Mouse (Mus musculus): ENCODE results near the gene Prr5. TPM values are rescaled to one million over a fixed set of nuclear protein-coding genes. Genes with fewer than 3 reads are reported as not detected.

The Prr5 gene
- polyA plus RNA-seq, 1 experiment from 2014 or later = 18.3 TPM

DNA sequence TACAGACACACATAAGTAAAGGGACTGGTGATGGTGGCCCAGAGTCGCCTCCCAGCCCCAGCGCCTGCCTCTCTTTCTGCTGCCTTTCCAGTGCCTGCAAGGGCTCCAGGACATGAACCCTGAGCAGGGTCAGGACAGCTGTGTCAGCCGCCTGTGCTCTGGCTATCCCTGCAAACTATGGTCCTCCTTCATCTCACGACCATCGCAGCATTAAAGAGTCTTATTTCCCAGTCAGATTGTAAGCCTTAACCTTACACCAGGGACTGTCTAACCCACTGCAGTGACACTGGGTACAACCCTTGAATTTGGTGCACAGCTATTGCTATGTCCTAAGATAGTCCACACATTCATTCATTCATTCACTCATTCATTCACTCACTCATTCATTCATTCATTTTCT, 13.4 kb downstream of the Prr5 start:
- 70% methylated on average over 5 of the region's 5 CpGs for WGBS
- no peak overlapping the region for H3K4me2 ChIP-seq
- no peak overlapping the region for H3K9ac ChIP-seq
- peaks cover 56% of the 10 kb centered on the region for H3K27me3 ChIP-seq
- ATAC-seq (ENCODE audit: low FRiP score) = no peak
- H3K4me3 ChIP-seq = no peak overlapping the region
- H3K36me3 ChIP-seq = no peaks in the 10 kb centered on the region
- no peaks in the 10 kb centered on the region for H3K9me3 ChIP-seq
- H3K4me1 ChIP-seq (replicated peaks) = peaks cover 26% of the 10 kb centered on the region
- no peak overlapping the region for H3K27ac ChIP-seq

DNA sequence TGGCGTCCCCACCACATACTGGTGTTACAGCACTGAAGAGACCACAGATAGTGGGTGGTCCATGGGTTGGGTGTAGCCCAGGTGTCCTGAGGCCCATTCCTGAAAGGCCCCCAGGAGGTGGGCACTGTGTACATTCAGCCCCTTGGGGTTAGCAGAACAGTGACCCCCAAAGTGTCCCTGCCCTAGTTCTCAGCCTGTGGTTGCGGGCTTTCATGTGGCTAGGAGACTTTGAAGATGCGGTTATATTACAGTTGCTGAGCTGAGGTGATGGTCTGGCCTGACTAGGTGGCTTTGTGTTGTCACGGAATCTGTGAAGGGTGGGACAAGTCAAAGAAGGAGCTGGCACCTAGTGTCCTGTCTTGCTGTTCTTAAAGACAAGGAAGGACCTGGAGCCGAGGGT, 15.1 kb downstream of the Prr5 start:
- no peaks in the 10 kb centered on the region for H3K9me3 ChIP-seq
- WGBS = 68% methylated on average over 5 of the region's 5 CpGs
- H3K4me1 ChIP-seq (replicated peaks) = peaks cover 26% of the 10 kb centered on the region
- 0 out of 2 replicates have a peak, but pooled peaks cover 3% of the 10 kb centered on the region for H3K36me3 ChIP-seq
- no peak for ATAC-seq (ENCODE audit: low FRiP score)
- no peak overlapping the region for H3K4me3 ChIP-seq
- no peak overlapping the region for H3K4me2 ChIP-seq
- no peak overlapping the region for H3K27ac ChIP-seq
- H3K27me3 ChIP-seq = peaks cover 50% of the 10 kb centered on the region
- no peak overlapping the region for H3K9ac ChIP-seq

DNA sequence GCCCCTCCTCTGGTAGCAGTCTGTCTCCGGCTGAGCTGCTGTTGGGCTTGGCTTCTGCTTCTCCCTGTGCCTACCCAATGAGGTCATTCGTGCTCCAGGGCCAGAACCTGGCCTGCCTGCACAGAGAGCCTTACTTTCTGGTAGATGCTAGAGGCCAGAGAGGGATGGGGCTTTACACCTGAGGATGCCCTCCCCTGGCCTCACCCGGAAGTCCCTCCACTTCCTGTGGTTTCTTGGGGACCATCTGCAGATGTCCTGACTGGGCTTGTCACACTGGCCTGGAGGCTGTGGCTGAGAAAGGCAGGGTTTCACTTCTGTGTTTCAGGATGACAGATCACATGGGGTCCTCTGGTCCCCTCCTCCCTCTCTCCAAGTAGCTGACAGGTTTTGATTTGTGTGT, 16.0 kb downstream of the Prr5 start:
- ATAC-seq (ENCODE audit: low FRiP score) = no peak
- no peak overlapping the region for H3K4me3 ChIP-seq

DNA sequence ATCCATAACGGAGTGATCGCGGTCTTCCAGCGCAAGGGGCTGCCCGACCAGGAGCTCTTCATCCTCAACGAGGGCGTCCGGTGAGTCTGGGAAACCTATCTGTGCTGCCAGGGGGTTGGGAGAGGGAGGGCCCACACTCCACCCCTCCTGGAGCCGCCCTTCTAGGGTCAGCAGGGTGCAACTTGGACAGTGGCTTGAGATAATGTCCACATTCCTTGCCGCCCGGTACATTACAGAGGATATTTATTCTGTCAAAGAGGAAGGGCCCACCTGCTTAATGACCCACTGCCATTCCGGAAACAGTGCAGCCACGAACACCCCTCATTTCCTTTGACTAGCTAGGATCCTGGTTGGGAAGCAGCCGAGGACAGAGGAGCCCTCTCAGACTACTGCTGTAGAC, 18.5 kb downstream of the Prr5 start:
- Histone ChIP-seq H3K27me3 (peaks cover 16% of the 10 kb centered on the region), H3K4me2 (no peak overlapping the region), H3K9ac (no peak overlapping the region), H3K36me3 (peaks cover 36% of the 10 kb centered on the region), H3K4me1 (replicated peaks) (0 out of 2 replicates have a peak, but pooled peaks cover 4% of the 10 kb centered on the region), H3K27ac (no peak overlapping the region), H3K9me3 (no peaks in the 10 kb centered on the region), H3K4me3 (no peak overlapping the region)
- 77% methylated on average over 14 of the region's 14 CpGs for WGBS
- no peak for ATAC-seq (ENCODE audit: low FRiP score)

More for the DNA sequence above, 16.0 kb downstream of the Prr5 start:
- Histone ChIP-seq H3K9me3 (no peaks in the 10 kb centered on the region), H3K9ac (no peak overlapping the region), H3K36me3 (peaks cover 12% of the 10 kb centered on the region), H3K4me1 (replicated peaks) (peaks cover 24% of the 10 kb centered on the region), H3K4me2 (no peak overlapping the region), H3K27me3 (peaks cover 41% of the 10 kb centered on the region), H3K27ac (no peak overlapping the region)
- WGBS = 75% methylated on average over 3 of the region's 3 CpGs

DNA sequence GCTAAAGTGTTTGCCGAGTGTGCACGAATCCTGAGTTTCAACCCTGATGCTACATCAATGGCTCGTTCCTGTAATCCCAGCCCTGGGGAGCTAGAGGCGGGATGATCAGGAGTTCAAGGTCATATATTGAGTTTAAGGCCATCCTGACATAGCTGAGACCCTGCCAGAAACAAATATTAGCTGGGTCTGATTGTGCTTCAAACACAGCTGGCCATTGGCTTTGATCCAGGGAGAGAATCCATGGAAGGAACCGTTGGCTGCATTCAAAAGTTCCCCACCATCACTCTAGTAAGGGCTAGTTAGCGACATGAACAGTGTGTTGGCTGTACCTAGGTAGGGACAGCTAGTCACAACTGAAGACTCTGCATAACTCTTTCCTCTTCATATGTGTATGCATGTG, 19.9 kb downstream of the Prr5 start:
- H3K4me2 ChIP-seq = no peak overlapping the region
- no peak overlapping the region for H3K27ac ChIP-seq
- H3K36me3 ChIP-seq = peaks cover 50% of the 10 kb centered on the region
- ATAC-seq (ENCODE audit: low FRiP score) = no peak
- H3K9me3 ChIP-seq = no peaks in the 10 kb centered on the region
- no peak overlapping the region for H3K9ac ChIP-seq
- 0 out of 2 replicates have a peak, but pooled peaks cover 4% of the 10 kb centered on the region for H3K4me1 ChIP-seq (replicated peaks)
- WGBS = 85% methylated on average over 6 of the region's 6 CpGs
- H3K27me3 ChIP-seq = 0 out of 2 replicates have a peak, but pooled peaks cover 3% of the 10 kb centered on the region
- no peak overlapping the region for H3K4me3 ChIP-seq

DNA sequence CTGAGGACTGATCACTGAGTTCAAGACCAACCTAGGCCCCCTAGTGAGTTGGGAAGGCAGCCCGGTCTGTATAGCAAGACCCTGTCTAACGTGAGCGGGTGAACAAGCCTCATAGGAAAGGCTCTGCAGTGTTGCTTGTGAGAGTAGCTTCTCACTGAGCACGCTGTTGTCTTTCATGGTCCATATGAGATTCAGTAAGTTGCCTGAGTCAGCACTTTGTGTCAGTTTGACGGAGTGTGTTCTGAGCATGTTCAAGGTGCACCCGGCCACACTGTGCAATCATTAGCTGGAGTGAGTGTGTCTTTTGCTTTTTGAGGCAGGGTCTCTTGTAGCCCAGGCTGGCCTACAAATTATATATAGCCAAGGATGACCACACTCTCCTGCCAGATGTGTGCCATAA, 22.1 kb downstream of the Prr5 start:
- 88% methylated on average over 6 of the region's 6 CpGs for WGBS
- no peak overlapping the region for H3K27ac ChIP-seq
- H3K27me3 ChIP-seq = no peaks in the 10 kb centered on the region
- H3K4me1 ChIP-seq (replicated peaks) = no peaks in the 10 kb centered on the region
- H3K4me3 ChIP-seq = no peak overlapping the region
- H3K9ac ChIP-seq = no peak overlapping the region
- no peak for ATAC-seq (ENCODE audit: low FRiP score)
- no peaks in the 10 kb centered on the region for H3K9me3 ChIP-seq
- no peak overlapping the region for H3K4me2 ChIP-seq
- peaks cover 50% of the 10 kb centered on the region for H3K36me3 ChIP-seq

DNA sequence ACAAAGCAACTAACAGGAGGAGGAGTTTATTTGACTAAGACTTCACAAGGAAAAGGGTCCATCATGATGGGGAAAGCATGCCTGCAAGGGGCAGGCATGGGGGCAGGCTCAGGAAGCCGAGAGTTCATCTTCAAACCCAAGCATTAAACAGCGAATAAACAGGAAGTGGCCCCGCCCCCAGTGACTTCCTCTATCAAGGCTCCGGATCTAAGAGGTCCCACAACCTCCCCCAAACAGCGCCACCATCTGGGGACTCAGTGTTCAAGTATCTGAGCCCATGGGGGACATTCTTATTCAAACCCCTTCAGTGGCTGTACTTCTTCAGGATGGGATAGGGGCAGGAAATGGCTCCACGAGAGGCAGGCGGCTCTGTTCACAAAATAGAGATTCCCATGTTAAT, 23.2 kb downstream of the Prr5 start:
- peaks cover 50% of the 10 kb centered on the region for H3K36me3 ChIP-seq
- ATAC-seq (ENCODE audit: low FRiP score) = no peak

DNA sequence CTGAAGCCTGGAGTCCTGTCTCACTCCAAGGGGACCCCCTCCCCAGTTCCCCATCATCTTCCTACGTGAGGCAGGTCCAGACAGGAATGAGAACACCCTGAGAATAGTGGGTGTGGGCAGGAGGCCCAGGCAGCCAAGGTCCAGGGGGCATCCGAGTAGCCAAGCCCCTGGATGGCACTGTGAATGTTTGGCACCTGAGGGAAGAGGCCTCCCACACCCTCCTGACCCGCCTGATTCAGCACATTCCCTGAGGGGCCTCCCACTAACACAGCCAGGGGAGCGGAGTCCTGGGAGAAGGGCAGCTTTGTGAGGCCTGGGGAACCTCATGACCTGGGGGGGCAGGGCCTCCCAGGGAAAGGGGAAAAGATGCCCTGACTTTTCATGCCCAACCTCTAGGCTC, 26.6 kb downstream of the Prr5 start:
- Histone ChIP-seq H3K36me3 (peaks cover 41% of the 10 kb centered on the region), H3K4me2 (no peak overlapping the region), H3K27ac (no peak overlapping the region), H3K9me3 (no peaks in the 10 kb centered on the region), H3K9ac (no peak overlapping the region), H3K4me3 (no peak overlapping the region), H3K27me3 (no peaks in the 10 kb centered on the region), H3K4me1 (replicated peaks) (0 out of 2 replicates have a peak, but pooled peaks cover 6% of the 10 kb centered on the region)
- no peak for ATAC-seq (ENCODE audit: low FRiP score)
- 89% methylated on average over 4 of the region's 4 CpGs for WGBS

More for the DNA sequence above, 23.2 kb downstream of the Prr5 start:
- Histone ChIP-seq H3K27me3 (no peaks in the 10 kb centered on the region), H3K4me1 (replicated peaks) (0 out of 2 replicates have a peak, but pooled peaks cover 1% of the 10 kb centered on the region), H3K4me2 (no peak overlapping the region), H3K9me3 (no peaks in the 10 kb centered on the region), H3K27ac (no peak overlapping the region), H3K9ac (no peak overlapping the region), H3K4me3 (no peak overlapping the region)
- WGBS = 95% methylated on average over 7 of the region's 7 CpGs

DNA sequence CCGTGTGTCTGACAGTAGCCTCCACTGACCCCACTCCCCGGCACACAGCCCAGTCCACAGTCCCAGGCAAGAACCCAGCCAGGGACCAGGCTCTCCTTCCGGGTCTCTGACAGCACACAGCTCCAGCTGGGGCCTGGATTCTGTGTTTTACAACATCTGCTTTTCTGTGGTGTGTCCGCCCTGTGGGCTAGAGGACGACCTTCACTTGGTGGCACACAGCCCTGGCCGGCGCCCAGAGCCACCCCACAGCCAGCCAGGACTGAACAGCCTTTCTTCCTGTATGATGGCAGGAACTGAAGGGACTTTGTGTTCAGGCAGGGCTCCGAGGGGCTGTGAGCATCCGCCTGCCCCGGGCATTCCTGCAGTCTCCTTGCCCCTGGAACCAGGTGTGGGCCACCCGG, 28.2 kb downstream of the Prr5 start:
- no peak overlapping the region for H3K27ac ChIP-seq
- H3K9me3 ChIP-seq = no peaks in the 10 kb centered on the region
- WGBS = 76% methylated on average over 11 of the region's 11 CpGs
- no peak for ATAC-seq (ENCODE audit: low FRiP score)
- no peak overlapping the region for H3K9ac ChIP-seq
- H3K27me3 ChIP-seq = no peaks in the 10 kb centered on the region
- H3K36me3 ChIP-seq = peaks cover 27% of the 10 kb centered on the region
- H3K4me3 ChIP-seq = no peak overlapping the region
- H3K4me1 ChIP-seq (replicated peaks) = 0 out of 2 replicates have a peak, but pooled peaks cover 6% of the 10 kb centered on the region
- H3K4me2 ChIP-seq = no peak overlapping the region

DNA sequence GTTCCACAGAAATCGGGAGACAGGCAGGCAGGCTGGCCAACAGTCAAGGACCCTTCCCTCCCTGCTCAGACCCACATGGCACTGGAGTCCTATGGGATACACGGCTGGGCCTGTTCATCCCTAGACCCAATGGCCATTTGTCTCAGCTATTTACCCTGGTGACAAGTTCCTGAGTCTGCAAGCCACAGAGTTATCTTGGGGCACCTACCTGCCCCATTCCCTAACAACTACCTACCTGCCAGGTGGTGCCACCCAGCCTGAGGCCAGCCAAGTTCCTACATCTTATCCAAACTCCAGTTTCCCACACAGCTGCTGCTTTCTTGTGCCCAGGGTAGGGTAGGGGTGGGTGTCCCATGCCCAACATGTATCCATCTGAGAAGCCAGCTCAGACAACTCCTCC, 28.8 kb downstream of the Prr5 start:
- no peak for ATAC-seq (ENCODE audit: low FRiP score)
- Histone ChIP-seq H3K4me3 (no peak overlapping the region), H3K36me3 (peaks cover 26% of the 10 kb centered on the region), H3K27ac (no peak overlapping the region), H3K9ac (no peak overlapping the region), H3K4me1 (replicated peaks) (0 out of 2 replicates have a peak, but pooled peaks cover 6% of the 10 kb centered on the region), H3K4me2 (no peak overlapping the region), H3K9me3 (no peaks in the 10 kb centered on the region), H3K27me3 (no peaks in the 10 kb centered on the region)
- 84% methylated on average over 2 of the region's 2 CpGs for WGBS

DNA sequence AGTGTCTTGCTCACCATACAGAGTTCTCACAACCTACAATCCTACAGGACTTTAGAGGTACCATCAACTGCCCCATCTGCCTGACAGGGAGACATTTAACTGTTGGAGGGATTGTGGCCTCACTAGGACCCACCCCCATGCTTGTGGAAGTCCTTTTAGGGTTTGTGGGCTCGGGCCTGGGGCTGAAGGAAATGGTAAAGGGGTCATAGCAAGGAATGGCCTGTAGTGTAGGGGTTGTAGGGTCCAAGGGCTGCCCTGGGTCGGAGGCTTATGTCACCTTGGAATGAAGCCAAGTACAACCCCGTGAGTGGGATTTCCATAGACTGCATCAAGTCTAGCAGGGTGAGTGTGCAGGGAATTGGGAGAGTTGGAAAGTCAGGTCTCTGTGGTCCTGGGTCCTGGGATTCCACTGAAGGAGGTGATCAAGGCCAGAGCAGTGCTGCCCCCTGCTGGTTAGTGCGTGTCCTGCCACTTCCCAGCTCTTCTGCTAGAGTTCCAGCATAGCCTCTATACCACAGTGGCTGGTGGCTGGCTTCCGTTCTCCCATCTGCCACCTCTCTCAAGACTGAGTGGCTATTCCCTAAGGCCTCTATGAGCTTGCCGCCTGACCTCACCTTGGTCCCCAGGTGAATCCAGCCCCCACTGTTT, 30.9 kb downstream of the Prr5 start:
- Histone ChIP-seq H3K4me2 (no peak overlapping the region), H3K4me3 (no peak overlapping the region), H3K9me3 (no peaks in the 10 kb centered on the region), H3K4me1 (replicated peaks) (0 out of 2 replicates have a peak, but pooled peaks cover 6% of the 10 kb centered on the region), H3K27ac (no peak overlapping the region), H3K27me3 (no peaks in the 10 kb centered on the region), H3K36me3 (peaks cover 18% of the 10 kb centered on the region), H3K9ac (no peak overlapping the region)
- ATAC-seq (ENCODE audit: low FRiP score) = no peak
- 49% methylated on average over 6 of the region's 6 CpGs for WGBS

DNA sequence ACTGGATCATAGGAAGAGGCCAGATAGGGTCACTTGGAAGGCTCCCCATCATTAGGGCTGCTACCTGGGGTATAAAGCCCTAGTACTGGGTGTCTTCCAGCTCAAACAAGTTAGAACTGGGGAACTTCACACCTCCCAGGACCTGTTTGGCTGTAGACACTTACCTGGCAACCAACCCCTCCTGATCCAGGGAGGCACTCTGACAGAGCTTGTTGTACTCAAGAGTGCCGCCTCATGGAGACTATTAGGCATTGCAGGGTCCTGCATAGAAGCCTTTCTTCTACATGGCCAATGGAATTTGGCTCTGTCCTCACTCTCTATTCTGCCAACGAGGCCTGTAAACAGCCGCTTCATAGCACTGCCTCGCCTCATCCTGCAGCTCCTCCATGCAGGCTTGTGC, 32.5 kb downstream of the Prr5 start:
- H3K4me2 ChIP-seq = no peak overlapping the region
- ATAC-seq (ENCODE audit: low FRiP score) = no peak
- WGBS = 34% methylated on average over 4 of the region's 4 CpGs

More for the DNA sequence above, 32.5 kb downstream of the Prr5 start:
- H3K4me1 ChIP-seq (replicated peaks) = 0 out of 2 replicates have a peak, but pooled peaks cover 6% of the 10 kb centered on the region
- H3K9me3 ChIP-seq = no peaks in the 10 kb centered on the region
- no peak overlapping the region for H3K9ac ChIP-seq
- H3K36me3 ChIP-seq = peaks cover 18% of the 10 kb centered on the region
- H3K4me3 ChIP-seq = no peak overlapping the region
- H3K27me3 ChIP-seq = no peaks in the 10 kb centered on the region
- H3K27ac ChIP-seq = no peak overlapping the region
